Mouse (Mus musculus): Measurements from ENCODE around the gene Cacng7.
"Not testable (repeated sequence)": the region's sequence is repeated elsewhere in the genome, so short reads cannot be mapped to it uniquely, and the experiment has no call there.

Gene Cacng7

GRCm38 (mm10) chr7:3389444-3390412 is 57.0 kb downstream of the Cacng7 start:
- no peak for DNase-seq (ENCODE audit: low spot score)

GRCm38 (mm10) chr7:3390413-3391080 is 57.8 kb downstream of the Cacng7 start, which contains the start of gene Cacng8:
Gene Cacng8, plus strand, starts transcription at chr7:3390683.
- DNase-seq (ENCODE audit: low spot score), result no peak

- no peak for DNase-seq (ENCODE audit: low spot score)
Measured at GRCm38 (mm10) chr7:3391081-3391451, 58.3 kb downstream of the Cacng7 start.

GRCm38 (mm10) chr7:3391809-3392208 is 59.1 kb downstream of the Cacng7 start:
- no peak for DNase-seq (ENCODE audit: low spot score)

GRCm38 (mm10) chr7:3397355-3397754 is 64.6 kb downstream of the Cacng7 start:
- no peak for DNase-seq (ENCODE audit: low spot score)

- no peak for DNase-seq (ENCODE audit: low spot score)
Measured at GRCm38 (mm10) chr7:3397797-3398196, 65.0 kb downstream of the Cacng7 start.

- DNase-seq (ENCODE audit: low spot score), result not testable (repeated sequence)
Measured at GRCm38 (mm10) chr7:3398363-3398762, 65.6 kb downstream of the Cacng7 start.

GRCm38 (mm10) chr7:3399937-3400336 is 67.2 kb downstream of the Cacng7 start:
- DNase-seq (ENCODE audit: low spot score), result no peak

- DNase-seq (ENCODE audit: low spot score), result no peak
Measured at GRCm38 (mm10) chr7:3409729-3410520, 77.2 kb downstream of the Cacng7 start.

- DNase-seq (ENCODE audit: low spot score), result no peak
Measured at GRCm38 (mm10) chr7:3411160-3411941, 78.6 kb downstream of the Cacng7 start.

- peak; percentile 32 for DNase-seq (ENCODE audit: low spot score)
Measured at GRCm38 (mm10) chr7:3412036-3412435, 79.3 kb downstream of the Cacng7 start.

- DNase-seq (ENCODE audit: low spot score), result no peak
Measured at GRCm38 (mm10) chr7:3414888-3415287, 82.1 kb downstream of the Cacng7 start.

- DNase-seq (ENCODE audit: low spot score), result peak; percentile 23
Measured at GRCm38 (mm10) chr7:3415378-3415777, 82.6 kb downstream of the Cacng7 start.

All from T-cell, adult 2 months (primary cell).